Mouse (Mus musculus): ENCODE data around the gene Sox6.

DNA sequence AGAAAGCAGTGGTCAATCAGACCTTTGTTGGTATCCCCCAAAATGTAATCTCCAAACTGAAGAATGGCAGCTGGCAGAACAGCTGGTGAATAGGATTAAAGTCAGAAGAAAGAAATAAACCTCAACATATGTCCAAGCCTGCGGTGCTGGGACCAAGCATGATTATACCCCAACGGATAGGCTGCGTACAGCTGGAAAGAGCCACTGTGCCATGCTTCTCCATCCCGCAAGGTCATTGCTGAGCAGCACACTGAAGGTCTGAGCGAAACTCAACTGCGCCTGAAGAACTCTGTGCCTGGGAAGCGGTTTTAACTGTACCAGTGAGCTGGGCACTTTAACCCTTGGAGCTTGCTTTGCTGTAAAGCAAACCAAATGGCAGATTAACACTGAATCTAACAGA, 291.1 kb downstream of the Sox6 start:
- no peak for TF ChIP-seq CTCF (IDR thresholded peaks at IDR 0.05; ENCODE audit: borderline replicate concordance, insufficient read depth, low read depth, low read length)
- TF ChIP-seq POLR2A (IDR thresholded peaks at IDR 0.05; ENCODE audit: borderline replicate concordance, insufficient read depth, low read length): no peak

All from cerebellum, adult 2 months (tissue).